Mouse (Mus musculus): ENCODE measurements around the gene Tmem150c.

GRCm38 (mm10) chr5:100059326-100059725 is 100.3 kb downstream of the Tmem150c start:
- TF ChIP-seq POLR2A (IDR thresholded peaks at IDR 0.05; ENCODE audit: insufficient read length, low read depth) (no peak), TCF12 (IDR thresholded peaks at IDR 0.05; ENCODE audit: insufficient read depth, poor library complexity, severe bottlenecking) (no peak), SRF (IDR thresholded peaks at IDR 0.05; ENCODE audit: control insufficient read depth, insufficient read length, low read depth) (no peak), CEBPB (IDR thresholded peaks at IDR 0.05; ENCODE audit: insufficient read depth, poor library complexity, severe bottlenecking) (no peak), MYOD1 (IDR thresholded peaks at IDR 0.05; ENCODE audit: control insufficient read depth in 1 of 3, insufficient read length in 2 of 3, low read depth in 2 of 3) (no peak), USF1 (IDR thresholded peaks at IDR 0.05; ENCODE audit: low read depth) (no peak), E2F4 (IDR thresholded peaks at IDR 0.05; ENCODE audit: insufficient read depth) (no peak), REST (IDR thresholded peaks at IDR 0.05; ENCODE audit: insufficient read depth, insufficient read length) (no peak), POLR2AphosphoS2 (IDR thresholded peaks at IDR 0.05; ENCODE audit: insufficient read length, low read depth) (no peak), MAX (IDR thresholded peaks at IDR 0.05; ENCODE audit: low read depth) (no peak), TCF3 (IDR thresholded peaks at IDR 0.05; ENCODE audit: insufficient read length, low read depth) (no peak), MYOG (IDR thresholded peaks at IDR 0.05; ENCODE audit: control insufficient read depth in 1 of 3, insufficient read depth in 1 of 3, insufficient read length in 2 of 3, low read depth in 2 of 3) (no peak)

All from myocyte (in vitro differentiated cells).